Mouse (Mus musculus) E14TG2a.4 (cell line): ENCODE results near the gene Smarca5.
"Not testable (repeated sequence)": the region's sequence is repeated elsewhere in the genome, so short reads cannot be mapped to it uniquely, and the experiment has no call there.

Experiments used
- H3K27me3 ChIP-seq: 2 replicates; pipeline ENCODE4 v1.6.1; 2014; ENCODE audit warnings: low read length, control low read depth; ENCODE audit not compliant: insufficient read depth
- H3K36me3 ChIP-seq: 2 replicates; pipeline ENCODE4 v1.6.1; 2014; ENCODE audit warnings: low read length, control low read depth; ENCODE audit not compliant: insufficient read depth
- H3K4me1 ChIP-seq: replicated peaks from 2 replicates; pipeline ENCODE4 v1.6.1; 2014; ENCODE audit warnings: low read depth, low read length, control low read depth
- H3K4me3 ChIP-seq: replicated peaks from 2 replicates; pipeline ENCODE4 v1.5.1; 2014; ENCODE audit warnings: mild to moderate bottlenecking, low read length
- H3K9me3 ChIP-seq: 2 replicates; pipeline ENCODE4 v1.6.1; 2014; ENCODE audit warnings: low read length, control low read depth
- CTCF ChIP-seq: conservative IDR thresholded peaks from 2 replicates; pipeline ENCODE4 v1.5.1; 2014; ENCODE audit warnings: low read length
- NANOG ChIP-seq: IDR thresholded peaks from 2 replicates; pipeline ENCODE4 v1.6.1; 2014; ENCODE audit warnings: borderline replicate concordance, low read length, mixed read lengths
- POU5F1 ChIP-seq: IDR thresholded peaks from 2 replicates; pipeline ENCODE4 v1.6.1; 2014; ENCODE audit warnings: low read length, borderline replicate concordance

Smarca5 gene

GRCm38 (mm10) chr8:80739155-80739924 lies at the start of gene Smarca5:
Smarca5 (minus strand) TSS chr8:80739497.
- H3K9me3 ChIP-seq, H3K27me3 ChIP-seq: not testable (repeated sequence)
- peak within 1 kb of the TSS; percentile 99 for H3K4me3 ChIP-seq
- H3K4me1 ChIP-seq: peaks cover 37% of the 10 kb centered on the region
- peaks cover 17% of the 10 kb centered on the region for H3K36me3 ChIP-seq

DNA sequence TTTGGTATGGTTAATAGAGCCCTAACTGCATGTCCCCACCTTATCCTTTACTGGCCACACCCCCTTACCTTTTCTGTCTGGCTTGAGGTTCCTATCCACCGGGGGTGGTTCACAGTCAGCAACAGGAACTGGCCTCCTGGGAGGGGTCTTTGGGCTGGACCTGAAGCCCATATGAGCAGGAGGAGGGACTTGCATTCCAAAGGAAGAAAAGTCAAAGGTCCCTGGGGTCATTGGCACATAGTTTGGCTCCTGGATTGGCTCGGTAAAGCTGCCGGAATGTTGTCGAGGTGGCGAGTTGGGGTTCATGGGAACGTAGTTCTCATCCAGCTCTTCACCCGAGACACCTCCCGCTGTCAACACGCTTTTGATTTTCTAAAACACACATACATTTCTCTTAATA lies 45.3 kb upstream of the Smarca5 start:
- peaks cover 43% of the 10 kb centered on the region for H3K4me1 ChIP-seq
- H3K36me3 ChIP-seq: peaks cover 98% of the 10 kb centered on the region
- TF ChIP-seq NANOG (no peak), POU5F1 (no peak), CTCF (no peak)
- no peaks in the 10 kb centered on the region for H3K27me3 ChIP-seq
- no peaks in the 10 kb centered on the region for H3K9me3 ChIP-seq
- no peak overlapping the region for H3K4me3 ChIP-seq

GRCm38 (mm10) chr8:80783271-80783670 lies 44.0 kb upstream of the Smarca5 start:
- Histone ChIP-seq H3K4me3 (no peak overlapping the region), H3K36me3 (peaks cover 98% of the 10 kb centered on the region)
- no peak for TF ChIP-seq NANOG
- no peak for TF ChIP-seq CTCF
- no peak for TF ChIP-seq POU5F1

DNA sequence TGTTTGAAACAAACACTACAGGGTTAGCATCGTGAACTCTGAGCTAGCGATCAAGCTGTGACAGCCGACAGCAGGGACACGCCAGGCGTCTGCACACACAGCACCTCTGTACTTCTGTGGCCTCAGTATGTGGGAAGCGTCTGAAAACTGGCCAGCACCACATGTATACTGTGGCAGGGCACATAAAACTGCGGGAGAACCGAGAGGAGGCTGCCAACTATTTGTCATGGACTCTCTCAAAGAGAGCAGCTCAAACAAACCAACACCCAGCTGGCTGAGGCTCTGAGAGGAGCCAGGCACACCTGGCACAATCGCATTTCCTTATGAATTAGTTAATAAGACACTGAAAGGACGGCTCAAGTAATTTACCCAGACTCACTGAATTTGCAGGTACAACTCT lies 42.0 kb upstream of the Smarca5 start:
- Histone ChIP-seq H3K4me1 (peaks cover 36% of the 10 kb centered on the region), H3K27me3 (no peaks in the 10 kb centered on the region), H3K9me3 (no peaks in the 10 kb centered on the region), H3K4me3 (no peak overlapping the region), H3K36me3 (peaks cover 98% of the 10 kb centered on the region)
- TF ChIP-seq CTCF (no peak), POU5F1 (no peak), NANOG (no peak)

More at GRCm38 (mm10) chr8:80783271-80783670, 44.0 kb upstream of the Smarca5 start:
- Histone ChIP-seq H3K4me1 (peaks cover 40% of the 10 kb centered on the region), H3K9me3 (no peaks in the 10 kb centered on the region), H3K27me3 (no peaks in the 10 kb centered on the region)

DNA sequence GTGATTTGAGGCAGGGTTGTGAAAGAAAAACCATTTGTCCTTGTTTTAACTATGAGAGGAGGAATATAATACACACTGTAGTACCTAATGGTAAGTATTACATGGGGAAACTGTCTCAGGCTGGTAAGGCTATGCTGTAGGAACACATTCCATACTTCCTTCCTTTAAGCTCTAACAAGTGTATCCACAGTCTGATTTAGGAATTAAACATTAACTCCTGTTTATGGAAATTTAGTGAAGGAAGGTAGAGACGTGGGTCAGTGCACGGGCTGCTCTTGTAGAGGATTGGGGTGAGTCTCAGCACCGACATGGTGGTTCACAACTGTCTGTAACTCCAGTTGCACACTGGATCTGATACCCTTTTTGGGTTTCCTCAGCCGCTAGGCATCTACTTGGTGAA lies 41.0 kb upstream of the Smarca5 start:
- Histone ChIP-seq H3K36me3 (peaks cover 98% of the 10 kb centered on the region), H3K4me3 (no peak overlapping the region), H3K9me3 (no peaks in the 10 kb centered on the region), H3K27me3 (no peaks in the 10 kb centered on the region), H3K4me1 (peaks cover 31% of the 10 kb centered on the region)
- TF ChIP-seq CTCF (no peak), NANOG (no peak), POU5F1 (no peak)

DNA sequence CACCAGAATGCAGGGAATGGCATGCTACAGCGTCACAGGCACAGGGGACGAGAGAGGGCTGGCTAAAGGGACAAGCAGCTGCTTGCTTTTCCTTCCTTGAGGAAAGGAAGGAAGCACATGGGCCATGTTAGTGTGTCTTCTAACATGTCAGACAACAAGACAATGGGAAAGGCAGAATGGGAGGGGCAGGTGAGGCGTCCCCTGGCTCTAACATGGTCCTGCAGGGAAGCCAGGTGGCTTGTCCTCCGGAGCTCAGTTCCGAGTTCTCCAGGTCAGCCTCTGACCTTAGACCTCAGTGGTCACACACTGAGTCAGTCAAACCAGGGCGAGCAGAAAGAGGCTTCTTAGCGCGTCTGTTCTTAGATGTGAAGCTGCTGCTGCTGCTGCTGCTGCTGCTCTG lies 37.1 kb upstream of the Smarca5 start:
- Histone ChIP-seq H3K36me3 (peaks cover 95% of the 10 kb centered on the region), H3K9me3 (no peaks in the 10 kb centered on the region), H3K4me1 (peaks cover 16% of the 10 kb centered on the region), H3K4me3 (no peak overlapping the region), H3K27me3 (no peaks in the 10 kb centered on the region)
- TF ChIP-seq NANOG (no peak), CTCF (no peak), POU5F1 (no peak)

DNA sequence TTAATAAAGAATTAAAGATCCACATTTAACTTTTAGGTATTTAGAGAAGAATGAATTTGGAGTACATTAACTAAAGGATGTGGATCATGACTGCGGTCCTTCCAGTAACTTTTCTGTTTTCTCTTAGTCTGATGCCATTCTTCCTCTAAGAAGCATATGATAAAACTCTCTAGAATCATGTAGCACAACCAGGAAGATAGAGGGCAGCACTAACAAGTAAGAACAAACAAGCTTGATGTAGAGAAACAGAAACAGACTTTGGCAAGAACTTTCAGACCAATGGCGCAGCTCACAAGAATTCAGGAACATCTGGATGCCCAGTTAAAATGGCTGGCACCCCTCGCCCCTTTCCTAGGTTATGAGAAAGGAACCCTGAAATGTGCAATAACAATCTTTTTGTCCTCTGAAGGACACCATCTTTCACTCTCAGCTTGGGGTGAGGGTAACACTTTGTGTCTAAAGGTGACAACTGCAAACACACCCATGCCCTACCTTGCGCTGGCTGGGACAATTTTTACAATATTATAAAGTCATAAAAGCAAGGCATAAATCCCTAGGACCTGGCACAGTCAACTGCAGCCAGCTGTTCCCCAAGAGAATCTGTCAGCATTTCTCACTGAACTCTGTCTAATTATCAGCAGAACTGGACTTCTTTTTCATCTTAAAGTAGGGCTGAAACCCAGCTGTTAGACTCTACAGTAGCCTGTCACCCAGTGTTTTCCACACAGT lies 33.6 kb upstream of the Smarca5 start:
- Histone ChIP-seq H3K27me3 (no peaks in the 10 kb centered on the region), H3K4me1 (peaks cover 10% of the 10 kb centered on the region), H3K9me3 (no peaks in the 10 kb centered on the region), H3K4me3 (no peak overlapping the region), H3K36me3 (peaks cover 95% of the 10 kb centered on the region)
- TF ChIP-seq POU5F1: no peak
- TF ChIP-seq CTCF: no peak
- no peak for TF ChIP-seq NANOG

DNA sequence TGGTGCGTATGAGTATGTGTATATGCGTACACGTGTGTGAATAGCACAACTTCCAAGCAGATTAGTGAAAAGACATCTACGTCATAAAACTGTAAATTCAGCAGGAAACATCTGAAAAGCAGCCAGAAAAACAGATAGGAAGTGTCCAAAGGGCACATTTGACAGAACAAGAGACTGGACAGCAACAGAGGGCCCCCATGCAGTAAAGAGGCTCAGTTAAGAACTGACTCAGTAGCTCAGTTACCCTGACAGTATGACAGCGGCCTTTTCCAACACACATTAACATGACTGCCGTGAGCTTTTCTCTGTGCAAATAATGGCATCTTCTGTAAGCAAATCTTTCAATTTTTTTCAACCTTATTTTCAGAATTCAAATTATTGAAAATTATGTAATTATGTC lies 29.2 kb upstream of the Smarca5 start:
- no peak overlapping the region for H3K4me3 ChIP-seq
- H3K9me3 ChIP-seq: no peaks in the 10 kb centered on the region
- H3K4me1 ChIP-seq: peaks cover 3% of the 10 kb centered on the region; the same call in 1 of the 2 replicates
- no peak for TF ChIP-seq NANOG
- TF ChIP-seq CTCF: no peak
- no peak for TF ChIP-seq POU5F1
- peaks cover 95% of the 10 kb centered on the region for H3K36me3 ChIP-seq
- no peaks in the 10 kb centered on the region for H3K27me3 ChIP-seq
